Mouse (Mus musculus): Measurements from ENCODE around the gene Blcap. TPM values are rescaled to one million over a fixed set of nuclear protein-coding genes. Genes with fewer than 3 reads are reported as not detected.
"Not testable (repeated sequence)": the region's sequence is repeated elsewhere in the genome, so short reads cannot be mapped to it uniquely, and the experiment has no call there.

The Blcap gene
- 10 to 100 TPM; 72.6 to 77.9 TPM for total RNA-seq (2021)
- long read RNA-seq, experiment 1, transcript Blcap-202 (2 exons, 2,056 nt) = major isoform, 81 of 105 reads
- long read RNA-seq, experiment 1, partial matches to known transcripts = 0 of 105 reads
- long read RNA-seq, experiment 1, other reads (novel, unspliced or antisense) = 22 of 105 reads
- long read RNA-seq, experiment 2, transcript Blcap-202 (2 exons, 2,056 nt) = major isoform, 42 of 46 reads
- long read RNA-seq, experiment 2, partial matches to known transcripts = 0 of 46 reads
- long read RNA-seq, experiment 2, other reads (novel, unspliced or antisense) = 1 of 46 reads

DNA sequence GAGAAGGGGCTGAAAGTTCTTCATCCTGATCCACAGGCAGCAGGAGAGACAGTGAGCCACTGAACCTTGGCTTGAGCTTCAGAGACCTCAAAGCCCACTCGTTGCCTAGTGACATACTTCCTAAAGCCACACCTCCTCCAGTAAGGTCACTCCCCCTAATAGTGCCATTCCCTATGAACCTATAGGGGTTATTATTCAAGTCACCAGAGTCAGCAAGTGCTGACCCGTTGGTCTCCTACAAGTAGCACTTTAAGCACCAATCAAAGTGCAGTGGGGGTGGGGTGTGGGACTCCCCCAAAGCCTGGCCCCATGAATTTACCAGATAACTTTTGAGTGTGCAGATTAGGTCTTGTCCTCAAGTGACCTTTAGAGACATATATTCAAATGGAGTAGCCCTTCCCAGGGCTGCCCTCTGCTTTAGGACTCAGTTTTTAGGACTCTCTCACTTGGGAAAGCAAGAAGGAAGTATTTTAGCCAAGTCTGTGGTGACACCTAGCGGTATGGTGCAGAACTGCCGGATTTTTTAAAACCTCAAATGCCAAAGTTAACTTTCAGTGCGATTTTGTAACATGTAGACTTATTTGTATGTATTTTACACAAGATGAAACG is at the start of gene Blcap:
TSS of gene Blcap (minus strand) at position 51 of the 609 bp plus-strand sequence.
- DNase-seq = peak in 1 of 2 experiments; percentile 58

- no peak for DNase-seq
Measured at GRCm38 (mm10) chr2:157618393-157618792, 47.3 kb upstream of the Blcap start.

- no peak for DNase-seq
Measured at GRCm38 (mm10) chr2:157613997-157614396, 42.9 kb upstream of the Blcap start.

DNA sequence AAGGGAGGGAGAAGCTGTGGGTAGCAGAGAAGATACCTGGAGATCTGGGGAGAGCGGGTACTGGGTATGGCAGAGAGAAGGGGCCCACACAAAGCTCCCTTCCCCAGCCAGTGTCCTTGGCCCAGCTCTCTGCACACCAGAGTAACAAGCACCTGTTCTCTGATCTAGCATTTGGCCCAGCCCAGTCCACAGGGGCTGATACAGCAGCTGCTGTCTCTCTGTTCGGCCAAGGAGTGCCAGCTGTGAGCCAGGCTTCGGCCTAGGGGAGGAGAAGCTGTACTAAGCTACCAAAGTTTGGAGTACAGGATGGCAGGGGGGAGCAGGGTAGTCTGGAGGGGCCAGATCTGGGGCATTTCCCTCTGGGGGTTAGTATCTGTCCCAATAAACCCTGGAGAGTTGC is 40.7 kb upstream of the Blcap start:
- DNase-seq = no peak

GRCm38 (mm10) chr2:157607542-157608236 is 36.6 kb upstream of the Blcap start:
- DNase-seq = no peak

DNA sequence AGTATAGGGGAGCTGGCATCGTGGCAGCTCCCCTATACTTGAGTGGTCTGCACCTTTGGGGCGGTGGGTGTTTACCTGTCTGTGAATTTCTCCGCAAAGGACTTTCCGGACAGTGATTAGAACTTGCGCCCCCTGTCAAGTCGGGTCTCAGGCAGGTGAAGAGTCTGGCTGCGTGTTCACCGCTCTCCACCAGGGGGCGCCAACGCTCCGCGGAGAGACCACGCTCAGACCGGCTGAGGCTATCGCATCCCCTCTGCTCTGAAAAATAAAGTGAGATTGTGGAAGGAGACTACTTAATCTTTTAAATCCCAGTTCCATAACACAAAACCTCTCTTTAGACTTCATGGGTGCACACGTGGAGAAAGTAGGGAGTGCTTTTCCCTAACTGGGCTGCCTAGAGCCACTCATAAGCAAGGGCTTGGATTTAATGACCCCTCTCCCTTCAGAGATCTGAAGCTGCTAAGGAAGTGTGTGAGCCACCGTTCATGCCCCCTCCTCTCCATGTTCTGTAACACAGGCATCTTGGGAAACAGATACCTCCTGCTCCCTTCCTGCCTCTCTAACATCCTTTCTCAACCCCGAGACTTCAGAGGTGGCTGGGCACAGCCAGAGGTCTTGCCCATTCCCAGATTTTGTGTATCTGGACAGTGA is 34.1 kb upstream of the Blcap start:
- DNase-seq = peak; percentile 75 to 87

DNA sequence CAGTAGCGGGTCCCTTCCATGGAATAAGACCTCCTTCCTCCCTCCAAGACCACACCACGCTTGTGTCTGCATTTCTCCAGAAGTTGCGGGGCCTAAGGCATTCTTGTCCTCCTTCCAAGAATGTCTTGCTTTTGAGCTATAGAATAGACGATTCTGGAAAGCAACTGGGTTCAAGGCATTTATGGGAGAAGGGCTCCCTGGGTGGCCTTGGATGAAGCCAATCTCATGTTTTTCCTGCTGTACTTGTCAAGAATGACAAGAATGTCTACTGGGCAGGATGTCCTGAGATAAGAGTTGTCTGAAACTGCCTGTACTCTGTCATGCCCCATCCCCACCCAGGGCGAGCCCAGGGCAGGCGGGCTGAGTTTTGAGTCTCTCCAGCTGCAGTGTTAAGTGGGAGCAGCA is 30.4 kb upstream of the Blcap start:
- DNase-seq = peak in 1 of 2 experiments; percentile 19

GRCm38 (mm10) chr2:157596876-157597566 is 25.9 kb upstream of the Blcap start:
- DNase-seq = no peak

- DNase-seq = not testable (repeated sequence)
Measured at GRCm38 (mm10) chr2:157585351-157585750, 14.3 kb upstream of the Blcap start.

DNA sequence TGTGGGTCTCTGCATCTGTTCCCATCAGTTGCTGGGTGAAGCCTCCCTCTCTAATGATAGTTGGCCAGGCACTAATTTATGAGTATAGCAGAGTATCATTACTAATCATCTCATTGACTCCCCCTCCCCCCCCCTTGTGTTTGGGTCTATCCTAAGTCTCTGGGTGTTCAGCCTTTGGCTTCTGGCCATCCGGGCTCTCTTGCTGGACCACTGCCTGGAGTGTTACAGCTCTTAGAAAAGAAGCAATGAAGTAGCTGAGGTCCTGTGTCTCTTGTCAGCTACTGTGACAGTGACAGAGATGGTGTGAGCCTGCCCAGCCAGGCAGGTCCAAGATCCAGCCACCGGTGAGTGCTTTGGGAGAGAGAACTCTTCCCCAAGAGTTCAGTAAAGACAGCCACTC is 1.7 kb upstream of the Blcap start:
- no peak for DNase-seq

- peak in 1 of 2 experiments; percentile 65 for DNase-seq
Measured at GRCm38 (mm10) chr2:157569796-157570485, 1.1 kb downstream of the Blcap start.

DNA sequence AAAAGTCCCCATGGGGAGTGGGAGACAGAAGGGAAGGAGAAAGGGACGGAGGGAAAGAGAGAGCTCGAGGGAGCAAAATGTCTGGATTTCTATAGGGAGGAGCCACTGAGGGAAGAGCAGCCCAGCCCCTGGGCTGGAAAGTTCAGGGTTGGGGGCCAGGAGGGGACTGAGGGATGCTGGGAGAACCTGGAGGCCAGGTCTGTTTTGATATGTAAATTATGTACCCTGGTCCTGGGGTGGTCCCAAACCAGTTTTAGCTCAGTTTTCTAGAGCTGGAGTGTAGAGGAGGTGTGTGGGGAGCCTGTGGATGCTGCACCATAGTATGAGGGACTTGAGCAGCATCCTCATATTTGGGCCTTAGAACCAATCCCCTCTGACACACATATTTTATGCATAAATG is 2.2 kb downstream of the Blcap start:
- DNase-seq = no peak

GRCm38 (mm10) chr2:157567235-157567961 is 3.7 kb downstream of the Blcap start:
- DNase-seq = no peak

GRCm38 (mm10) chr2:157566260-157566952 is 4.7 kb downstream of the Blcap start:
- peak; percentile 84 to 90 for DNase-seq

GRCm38 (mm10) chr2:157565898-157566259 is 5.2 kb downstream of the Blcap start:
- DNase-seq = no peak

DNA sequence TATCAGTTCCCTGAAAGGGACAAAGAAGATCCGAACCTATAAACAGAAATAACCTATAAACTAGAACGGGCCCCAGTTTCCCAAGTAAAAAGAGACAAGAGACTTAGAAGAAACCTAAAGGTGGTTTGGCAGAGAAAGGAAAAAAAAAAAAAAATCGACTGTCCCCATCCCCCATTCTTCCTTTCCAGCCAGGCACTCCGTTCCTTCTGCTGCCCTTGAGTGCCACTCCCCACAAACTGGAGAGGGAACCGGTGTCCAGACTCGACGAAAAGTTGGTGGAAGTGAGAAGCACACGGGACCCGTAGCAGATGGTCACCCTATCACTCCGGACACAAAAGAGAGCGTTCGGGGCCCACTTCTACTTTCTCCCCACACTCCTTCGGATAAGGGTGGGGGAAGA is 5.6 kb downstream of the Blcap start:
- DNase-seq = no peak

DNA sequence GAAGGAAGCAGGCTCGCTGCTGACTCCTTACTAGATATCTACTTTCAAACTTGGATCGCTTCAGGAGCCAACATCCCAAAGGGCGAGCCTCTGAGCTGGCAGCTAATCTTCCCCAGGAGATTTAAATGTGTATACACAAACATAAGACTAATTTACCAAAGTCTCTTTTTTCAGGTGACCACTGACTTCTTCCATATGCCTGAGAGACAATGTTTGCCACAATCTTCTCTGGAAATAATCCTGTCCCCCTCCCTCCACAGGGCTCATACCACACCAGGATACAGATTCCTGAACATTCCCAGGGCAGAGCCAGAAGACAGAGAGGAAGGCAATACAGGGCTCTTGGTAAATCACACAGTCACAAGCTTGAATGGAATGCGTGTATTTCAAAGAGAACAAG is 6.4 kb downstream of the Blcap start:
- DNase-seq = no peak

DNA sequence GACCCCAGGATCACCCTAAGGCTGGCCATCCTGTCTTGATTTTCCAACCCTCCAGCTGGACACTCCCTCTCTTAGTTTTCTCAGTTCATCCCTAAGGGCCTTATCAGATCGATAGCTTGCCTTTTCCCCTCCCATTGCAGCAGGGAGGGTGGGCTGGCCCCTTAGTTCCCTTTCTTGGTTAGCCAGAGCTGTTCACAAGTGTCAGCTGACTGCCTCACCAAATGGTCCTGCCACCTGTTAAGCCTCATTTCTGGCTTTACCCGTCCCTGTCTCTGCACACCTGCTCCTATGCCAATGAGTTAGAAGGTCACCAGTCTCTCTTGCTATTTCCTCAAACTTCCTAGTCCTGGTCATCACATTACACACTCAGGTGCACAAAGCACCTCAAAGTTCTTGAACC is 8.0 kb downstream of the Blcap start:
- DNase-seq = no peak

DNA sequence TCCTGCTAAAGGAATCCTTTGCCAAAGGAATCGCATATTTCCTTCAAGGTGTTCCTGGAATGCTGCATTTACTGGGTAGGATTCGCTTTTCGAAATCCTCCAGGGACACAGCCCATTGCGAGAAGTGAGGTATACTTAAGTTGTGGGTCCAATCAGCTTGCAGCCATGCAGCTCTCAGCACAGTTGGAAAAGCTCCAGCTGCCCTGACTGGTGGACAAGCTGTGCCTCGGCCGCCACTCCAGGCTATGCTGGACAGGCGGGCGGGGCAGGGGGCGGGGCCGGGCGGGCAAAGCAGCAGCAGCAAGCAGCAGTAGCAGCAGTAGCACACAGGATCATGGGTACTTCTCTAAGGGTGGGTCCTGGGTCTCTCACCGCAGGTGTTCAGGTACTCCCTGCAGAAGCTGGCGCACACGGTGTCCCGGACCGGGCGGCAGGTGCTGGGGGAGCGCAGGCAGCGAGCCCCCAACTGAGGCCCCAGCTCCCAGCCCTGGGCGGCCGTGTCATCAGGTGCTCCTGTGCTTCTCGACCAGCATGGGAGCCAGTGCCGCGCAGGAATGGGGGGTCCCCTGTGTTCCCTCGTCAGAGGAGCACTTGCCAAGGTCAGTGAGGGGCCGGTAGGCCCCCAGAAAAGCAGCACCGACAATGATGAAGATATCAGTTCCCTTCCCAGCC is 9.8 kb downstream of the Blcap start:
- DNase-seq = peak; percentile 90 to 93

- DNase-seq = no peak
Measured at GRCm38 (mm10) chr2:157560302-157560701, 10.8 kb downstream of the Blcap start.
